Mouse (Mus musculus) hindbrain, embryonic 11.5 days (tissue): ENCODE data around the gene Asb15. TPM values are rescaled to one million over a fixed set of nuclear protein-coding genes. Genes with fewer than 3 reads are reported as not detected.

Experiments used
- ATAC-seq: fragments of 200-750 bp; cut with Nextera tagmentation; 2 replicates; pipeline ENCODE4 v1.8.0; 2017; ENCODE audit warnings: mild to moderate bottlenecking, moderate TSS enrichment, moderate library complexity; ENCODE audit not compliant: low FRiP score
- DNase-seq: peaks from one replicate; pipeline ENCODE4 v3.0.0-alpha.2; 2015; ENCODE audit warnings: low spot score
- H3K27ac ChIP-seq: fragments of 300-500 bp; sonication (generic); 2 replicates; pipeline ENCODE4 v1.5.1; 2014; ENCODE audit warnings: mild to moderate bottlenecking, low read depth, low read length
- H3K27me3 ChIP-seq: fragments of 300-500 bp; sonication (generic); 2 replicates; pipeline ENCODE4 v1.6.1; 2014; ENCODE audit warnings: mild to moderate bottlenecking, low read length, moderate library complexity, mixed read lengths; ENCODE audit not compliant: control insufficient read depth, insufficient read depth
- H3K36me3 ChIP-seq: fragments of 300-500 bp; sonication (generic); 2 replicates; pipeline ENCODE4 v1.6.1; 2014; ENCODE audit warnings: mild to moderate bottlenecking, low read length, moderate library complexity, mixed read lengths; ENCODE audit not compliant: control insufficient read depth, insufficient read depth
- H3K4me1 ChIP-seq: fragments of 300-500 bp; sonication (generic); replicated peaks from 2 replicates; pipeline ENCODE4 v1.6.1; 2014; ENCODE audit warnings: low read length, mixed read lengths; ENCODE audit not compliant: control insufficient read depth, insufficient read depth
- H3K4me2 ChIP-seq: fragments of 300-500 bp; sonication (generic); replicated peaks from 2 replicates; pipeline ENCODE4 v1.6.1; 2014; ENCODE audit warnings: mild to moderate bottlenecking, low read depth, low read length
- H3K4me3 ChIP-seq: fragments of 300-500 bp; sonication (generic); 2 replicates; pipeline ENCODE4 v1.5.1; 2014; ENCODE audit warnings: low read depth, low read length
- H3K9ac ChIP-seq: fragments of 300-500 bp; sonication (generic); 2 replicates; pipeline ENCODE4 v1.6.1; 2014; ENCODE audit warnings: low read depth, low read length
- H3K9me3 ChIP-seq: fragments of 300-500 bp; sonication (generic); 2 replicates; pipeline ENCODE4 v1.6.1; 2016; ENCODE audit warnings: low read length; ENCODE audit not compliant: control insufficient read depth
- WGBS: fragments of 180-500 bp; shearing (Covaris S2); extraction: QIAGEN DNeasy Blood & Tissue Kit; methylation state at CpG from one replicate; pipeline ENCODE4 v1.1.7; 2014; 5-methylcytosine and 5-hydroxymethylcytosine counted together
- polyA plus RNA-seq: library from polyadenylated mRNA; unstranded; fragments of >200 nt; fragmentation: Nextera tagmentation; extraction: Ambion mirVana; gene quantifications from 2 replicates; pipeline ENCODE4 v1.2.1, GENCODE M21; 2014

The Asb15 gene
- polyA plus RNA-seq, 1 experiment from 2014 or later: not detected

DNA sequence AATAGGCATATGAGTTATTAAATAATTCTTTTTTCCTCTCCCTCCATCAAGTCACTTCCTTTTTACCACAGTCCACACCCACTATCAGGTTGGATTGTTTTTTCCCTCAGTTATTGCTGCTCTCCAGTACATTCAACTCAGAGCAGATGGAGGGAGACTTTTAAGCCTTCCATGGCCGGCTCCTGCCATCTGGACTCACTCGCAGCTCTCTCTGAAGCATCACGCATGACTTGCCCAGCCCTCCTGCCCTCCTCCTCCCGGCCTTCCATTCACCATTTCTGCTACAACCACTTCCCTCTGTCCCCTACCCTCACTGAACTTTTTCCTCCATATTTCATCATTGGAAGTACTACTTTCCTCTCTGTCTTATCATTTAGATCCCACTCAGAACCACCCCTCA is 88.8 kb downstream of the Asb15 start:
- H3K9me3 ChIP-seq: no peaks in the 10 kb centered on the region
- WGBS: 87% methylated on average over 4 of the region's 4 CpGs
- no peaks in the 10 kb centered on the region for H3K36me3 ChIP-seq

DNA sequence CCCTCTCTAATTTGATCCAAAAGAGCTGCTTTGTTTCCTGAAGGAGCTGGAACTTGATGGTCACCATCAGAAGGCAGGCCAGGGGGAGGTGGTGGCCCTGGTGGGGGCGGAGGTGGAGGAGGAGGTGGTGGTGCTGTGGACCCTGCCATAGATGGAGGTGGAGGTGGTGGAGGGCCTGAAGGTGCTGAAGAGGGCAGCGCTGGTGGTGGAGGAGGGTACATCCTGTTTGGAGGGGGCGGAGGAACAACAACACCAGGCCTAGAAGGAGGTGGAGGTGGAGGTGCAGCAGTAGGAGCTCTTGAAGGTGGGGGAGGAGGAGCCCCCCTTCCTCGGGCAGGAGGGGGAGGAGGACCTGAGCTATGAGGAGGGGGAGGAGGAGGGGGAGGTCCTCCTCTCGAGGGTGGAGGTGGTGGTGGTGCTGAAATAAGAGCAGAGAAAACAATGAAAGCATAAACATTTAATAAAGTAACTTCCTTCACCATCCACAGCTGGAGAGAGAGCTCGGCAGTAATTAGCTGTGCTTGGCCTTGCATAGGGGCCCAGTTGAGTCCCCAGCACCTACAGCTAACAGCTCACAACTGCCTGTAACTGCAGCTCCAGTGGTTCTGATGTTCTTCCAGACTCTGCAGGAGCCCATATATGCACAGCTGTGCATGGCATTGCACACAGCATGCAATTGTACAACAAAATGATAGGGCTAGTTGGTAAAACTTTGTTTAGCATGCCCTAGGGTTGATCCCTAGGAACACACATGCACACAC is 91.5 kb downstream of the Asb15 start:
- no peaks in the 10 kb centered on the region for H3K4me1 ChIP-seq
- H3K27me3 ChIP-seq: no peaks in the 10 kb centered on the region
- no peaks in the 10 kb centered on the region for H3K9me3 ChIP-seq
- H3K4me3 ChIP-seq: no peak overlapping the region
- H3K27ac ChIP-seq: no peak overlapping the region
- DNase-seq: no peak
- WGBS: 88% methylated on average over 6 of the region's 6 CpGs
- H3K9ac ChIP-seq: no peak overlapping the region
- 0 out of 2 replicates have a peak, but pooled peaks have one; percentile 40 for ATAC-seq
- no peaks in the 10 kb centered on the region for H3K36me3 ChIP-seq
- H3K4me2 ChIP-seq: no peak overlapping the region

More for the DNA sequence above, 88.8 kb downstream of the Asb15 start:
- Histone ChIP-seq H3K4me1 (no peaks in the 10 kb centered on the region), H3K27me3 (no peaks in the 10 kb centered on the region), H3K4me3 (no peak overlapping the region), H3K27ac (no peak overlapping the region), H3K4me2 (no peak overlapping the region), H3K9ac (no peak overlapping the region)
- ATAC-seq: no peak
- no peak for DNase-seq

DNA sequence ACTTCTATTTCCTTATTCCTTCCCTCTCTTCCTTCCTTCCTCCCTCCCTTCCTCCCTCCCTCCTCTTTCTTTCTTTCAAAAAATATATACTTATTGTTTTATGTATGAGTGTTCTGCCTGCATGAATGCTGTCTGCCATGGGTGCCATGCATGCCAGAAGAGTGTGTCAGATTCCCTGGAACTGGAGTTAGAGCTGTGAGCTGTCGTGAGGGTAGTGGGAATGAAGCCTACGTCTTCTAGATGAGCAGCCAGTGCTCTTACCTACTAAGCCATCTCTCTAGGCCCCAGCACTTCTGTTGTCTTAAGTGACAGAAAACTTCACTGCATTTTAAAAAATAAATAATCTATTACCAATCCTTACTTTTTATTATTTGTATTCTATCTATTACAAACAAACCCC is 93.0 kb downstream of the Asb15 start:
- Histone ChIP-seq H3K9me3 (no peaks in the 10 kb centered on the region), H3K36me3 (no peaks in the 10 kb centered on the region), H3K9ac (no peak overlapping the region), H3K27me3 (no peaks in the 10 kb centered on the region), H3K4me1 (no peaks in the 10 kb centered on the region), H3K4me3 (no peak overlapping the region), H3K4me2 (no peak overlapping the region), H3K27ac (no peak overlapping the region)
- ATAC-seq (no peak), DNase-seq (no peak)
- WGBS: 90% methylated on average over 2 of the region's 2 CpGs

DNA sequence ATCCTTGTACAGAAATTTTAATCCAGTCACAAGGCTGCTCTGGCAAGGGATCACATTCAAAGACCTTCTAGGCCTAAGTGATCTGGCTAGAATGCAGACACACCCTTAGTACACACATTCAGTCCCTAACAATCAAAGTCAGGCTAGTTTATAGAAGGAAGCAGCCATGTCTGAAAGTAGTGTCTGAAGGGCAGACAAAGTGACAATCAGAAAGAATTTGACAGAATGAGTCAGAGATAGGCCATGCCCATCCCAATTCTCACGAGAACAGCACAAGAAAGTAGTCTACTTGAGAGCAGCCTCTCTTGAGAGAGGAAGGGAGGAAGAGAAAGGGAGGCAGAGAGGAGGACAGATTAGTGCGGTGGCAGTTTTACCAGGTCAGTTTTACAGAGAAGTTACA is 94.2 kb downstream of the Asb15 start:
- Histone ChIP-seq H3K27ac (no peak overlapping the region), H3K4me3 (no peak overlapping the region), H3K27me3 (no peaks in the 10 kb centered on the region), H3K9ac (no peak overlapping the region), H3K4me1 (no peaks in the 10 kb centered on the region), H3K9me3 (no peaks in the 10 kb centered on the region), H3K36me3 (no peaks in the 10 kb centered on the region), H3K4me2 (no peak overlapping the region)
- no peak for ATAC-seq
- 95% methylated on average over 2 of the region's 2 CpGs for WGBS
- no peak for DNase-seq

Other genes starting within 250 kb of the Asb15 start
- gene Iqub, start 13.1 kb upstream of the Asb15 start, polyA plus RNA-seq: 1.4 and 2.6 TPM in 2 replicates
- 255 and 274 TPM in 2 replicates for gene Ndufa5, start 131 bp upstream of the Asb15 start, polyA plus RNA-seq
- gene Lmod2, start 69.6 kb downstream of the Asb15 start, polyA plus RNA-seq: 0.07 TPM in 1 of 2 replicates, not detected in the other
- 52.4 and 62.1 TPM in 2 replicates for gene Wasl, start 136.9 kb downstream of the Asb15 start, polyA plus RNA-seq
- gene Hyal6, start 205.1 kb downstream of the Asb15 start, polyA plus RNA-seq: not detected in 2 replicates
- not detected in 2 replicates for gene Hyal4, start 220.2 kb downstream of the Asb15 start, polyA plus RNA-seq